Mouse (Mus musculus): Measurements from ENCODE around the gene Tlr9. TPM values are rescaled to one million over a fixed set of nuclear protein-coding genes. Genes with fewer than 3 reads are reported as not detected.

Gene Tlr9
- total RNA-seq, 2 experiments from 2014 or later = 1.4 to 1.5 TPM

DNA sequence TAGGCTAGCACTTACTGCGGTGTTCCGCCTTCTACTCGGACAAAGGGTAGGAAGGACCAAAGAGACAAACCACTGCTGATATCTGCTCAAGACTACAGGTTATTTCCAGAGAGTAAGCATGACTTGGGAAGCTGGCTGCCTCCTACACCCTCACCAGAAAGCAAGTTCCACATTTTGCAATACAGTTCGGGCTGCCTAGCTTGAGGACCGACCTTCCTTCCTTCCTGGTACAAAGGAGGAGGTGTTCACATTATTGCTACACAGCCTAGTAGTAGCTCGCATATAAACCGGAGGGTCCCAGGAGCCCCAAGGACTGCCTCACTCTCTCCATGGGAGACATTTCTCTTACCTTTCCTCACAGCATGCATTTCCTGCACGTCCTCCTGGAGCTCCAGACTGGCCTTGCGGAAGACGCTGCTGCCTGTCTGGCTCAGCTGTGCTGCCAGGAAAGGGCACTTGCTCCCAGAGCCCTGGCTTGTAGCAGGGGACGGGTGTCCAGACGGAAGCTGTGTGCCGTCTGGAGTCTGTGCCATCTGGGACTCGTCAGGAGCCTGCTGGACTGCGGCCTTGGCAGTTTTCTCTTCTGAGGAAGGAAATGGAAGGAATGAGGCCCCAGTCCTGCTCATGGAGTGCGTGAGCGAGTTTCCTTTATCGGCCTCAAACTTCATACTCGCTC is 20.6 kb downstream of the Tlr9 start:
- H3K4me3 ChIP-seq = no peak overlapping the region
- TF ChIP-seq CTCF (conservative IDR thresholded peaks at IDR 0.05) = no peak
- H3K27ac ChIP-seq = peak overlapping the region; percentile 68
- no peak for DNase-seq (ENCODE audit: low spot score in 2 of 2)

DNA sequence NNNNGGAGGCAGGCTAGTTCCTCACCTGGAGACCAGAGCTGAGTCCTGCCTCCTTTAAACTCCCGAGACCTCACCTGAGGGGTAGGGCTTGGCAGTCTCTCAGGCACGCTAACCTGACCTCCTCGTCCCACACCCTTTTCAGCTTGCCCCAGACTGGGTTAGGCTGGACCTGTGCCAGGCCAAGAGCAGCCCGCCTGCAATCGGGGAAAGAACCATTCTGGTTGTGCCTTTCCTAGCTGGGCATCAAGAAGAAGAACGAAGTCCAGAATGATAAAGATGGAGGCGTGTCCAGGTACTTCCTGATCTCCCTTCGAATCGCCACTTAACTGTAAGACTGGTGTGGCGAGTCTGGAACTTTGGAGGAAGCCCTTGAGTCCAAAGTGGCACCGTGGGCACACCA is 27.2 kb downstream of the Tlr9 start:
- no peak for TF ChIP-seq CTCF (conservative IDR thresholded peaks at IDR 0.05)
- DNase-seq (ENCODE audit: low spot score in 2 of 2) = no peak
- peak overlapping the region; percentile 23; the same call in 1 of the 2 replicates for H3K27ac ChIP-seq

GRCm38 (mm10) chr9:106250245-106250644 is 27.8 kb downstream of the Tlr9 start:
- no peak for TF ChIP-seq CTCF (conservative IDR thresholded peaks at IDR 0.05)
- DNase-seq (ENCODE audit: low spot score in 2 of 2) = no peak

More for the DNA sequence above, 27.2 kb downstream of the Tlr9 start:
- H3K4me3 ChIP-seq = no peak overlapping the region

DNA sequence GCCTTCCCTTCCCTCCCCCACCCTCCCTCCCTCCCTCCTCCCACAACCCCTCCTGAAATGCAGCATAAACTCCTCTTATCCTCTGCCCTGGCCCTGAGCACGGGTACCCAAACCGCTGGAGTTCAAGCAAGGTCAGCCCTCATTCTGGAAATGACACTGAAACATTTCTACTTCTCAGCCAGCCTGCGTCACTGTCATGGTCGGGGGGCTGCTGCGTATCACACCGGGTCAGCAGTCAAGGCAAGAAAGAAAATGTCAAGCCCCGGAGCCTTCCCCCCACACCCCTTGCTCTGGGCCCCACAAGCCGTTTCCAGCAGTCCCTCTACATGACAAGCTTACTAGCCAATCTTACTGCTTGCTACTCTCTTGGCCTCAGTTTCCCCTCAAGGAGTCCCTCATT is 28.7 kb downstream of the Tlr9 start:
- no peak for TF ChIP-seq CTCF (conservative IDR thresholded peaks at IDR 0.05)
- H3K4me3 ChIP-seq = no peak overlapping the region
- DNase-seq (ENCODE audit: low spot score in 2 of 2) = no peak
- H3K27ac ChIP-seq = no peak overlapping the region; the same call in 1 of the 2 replicates

More at GRCm38 (mm10) chr9:106250245-106250644, 27.8 kb downstream of the Tlr9 start:
- Histone ChIP-seq H3K4me3 (no peak overlapping the region), H3K27ac (peak overlapping the region; percentile 5; the same call in 1 of the 2 replicates)

- no peak overlapping the region for H3K27ac ChIP-seq
- no peak for DNase-seq (ENCODE audit: low spot score in 2 of 2)
- no peak overlapping the region for H3K4me3 ChIP-seq
- no peak for TF ChIP-seq CTCF (conservative IDR thresholded peaks at IDR 0.05)
Measured at GRCm38 (mm10) chr9:106254001-106254400, 31.6 kb downstream of the Tlr9 start.

- DNase-seq (ENCODE audit: low spot score in 2 of 2) = no peak
- Histone ChIP-seq H3K4me3 (no peak overlapping the region), H3K27ac (no peak overlapping the region)
- no peak for TF ChIP-seq CTCF (conservative IDR thresholded peaks at IDR 0.05)
Measured at GRCm38 (mm10) chr9:106258412-106258811, 36.0 kb downstream of the Tlr9 start.

GRCm38 (mm10) chr9:106258990-106259389 is 36.6 kb downstream of the Tlr9 start:
- TF ChIP-seq CTCF (conservative IDR thresholded peaks at IDR 0.05) = no peak
- DNase-seq (ENCODE audit: low spot score in 2 of 2) = no peak
- H3K27ac ChIP-seq = no peak overlapping the region
- H3K4me3 ChIP-seq = no peak overlapping the region

GRCm38 (mm10) chr9:106261058-106261457 is 38.7 kb downstream of the Tlr9 start:
- H3K4me3 ChIP-seq = no peak overlapping the region
- no peak overlapping the region for H3K27ac ChIP-seq
- TF ChIP-seq CTCF (conservative IDR thresholded peaks at IDR 0.05) = no peak
- no peak for DNase-seq (ENCODE audit: low spot score in 2 of 2)

GRCm38 (mm10) chr9:106261491-106261890 is 39.1 kb downstream of the Tlr9 start:
- no peak for DNase-seq (ENCODE audit: low spot score in 2 of 2)
- H3K4me3 ChIP-seq = no peak overlapping the region
- TF ChIP-seq CTCF (conservative IDR thresholded peaks at IDR 0.05) = no peak
- no peak overlapping the region for H3K27ac ChIP-seq

- no peak for TF ChIP-seq CTCF (conservative IDR thresholded peaks at IDR 0.05)
- DNase-seq (ENCODE audit: low spot score in 2 of 2) = no peak
- H3K27ac ChIP-seq = no peak overlapping the region
- H3K4me3 ChIP-seq = no peak overlapping the region
Measured at GRCm38 (mm10) chr9:106262075-106262474, 39.7 kb downstream of the Tlr9 start.

GRCm38 (mm10) chr9:106263381-106263924 is 41.1 kb downstream of the Tlr9 start:
- Histone ChIP-seq H3K27ac (no peak overlapping the region), H3K4me3 (no peak overlapping the region)
- TF ChIP-seq CTCF (conservative IDR thresholded peaks at IDR 0.05) = no peak
- DNase-seq (ENCODE audit: low spot score in 2 of 2) = no peak

- no peak overlapping the region for H3K27ac ChIP-seq
- no peak for DNase-seq (ENCODE audit: low spot score in 2 of 2)
- H3K4me3 ChIP-seq = no peak overlapping the region
- no peak for TF ChIP-seq CTCF (conservative IDR thresholded peaks at IDR 0.05)
Measured at GRCm38 (mm10) chr9:106265358-106266075, 43.1 kb downstream of the Tlr9 start.

DNA sequence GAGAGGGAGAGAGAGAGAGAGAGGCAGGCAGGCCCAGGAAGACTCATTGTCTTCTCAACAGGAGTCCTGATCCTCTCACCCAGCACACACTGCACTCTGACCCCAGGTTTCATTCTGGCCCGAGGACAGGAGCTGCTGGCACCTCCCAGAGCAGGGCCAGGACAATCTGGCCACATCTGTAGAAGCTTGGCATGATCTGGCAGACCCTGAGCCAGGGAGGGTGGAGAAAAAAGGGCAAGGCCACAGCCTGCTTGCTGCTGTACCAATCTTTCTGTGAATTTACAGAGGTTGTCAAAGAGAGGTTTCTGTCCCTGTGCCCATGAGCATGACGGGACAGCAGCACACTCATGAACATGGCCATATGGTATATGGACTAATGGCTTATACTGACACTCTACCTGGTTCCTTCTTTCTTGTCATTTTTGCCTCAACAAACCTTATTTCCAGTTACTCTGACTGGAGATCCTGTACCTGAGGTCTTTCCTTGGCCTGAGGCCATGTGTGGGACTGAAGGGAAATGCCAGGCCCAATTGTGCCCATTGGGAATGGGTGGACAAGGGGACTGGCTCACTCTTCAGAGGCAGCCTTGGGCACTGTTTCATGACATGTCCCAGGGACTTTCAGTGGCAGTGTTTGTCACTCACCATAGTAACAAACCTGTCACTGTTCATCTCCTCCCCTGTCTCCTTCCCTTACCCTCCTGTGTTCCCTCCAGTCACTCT is 44.7 kb downstream of the Tlr9 start:
- TF ChIP-seq CTCF (conservative IDR thresholded peaks at IDR 0.05) = no peak
- no peak overlapping the region for H3K4me3 ChIP-seq
- no peak overlapping the region for H3K27ac ChIP-seq
- DNase-seq (ENCODE audit: low spot score in 2 of 2) = no peak

All from layer of hippocampus, adult 2 months (tissue).